Comparison of ENCODE assay signal across 9 mouse cellular contexts in genomic region chr14:64589571-64590547, GRCm38 (mm10).
DNase-seq lines count a peak whose midpoint lies in the region; ATAC-seq lines count a peak whose summit lies in the region.
"Had no signal": no experiment of that assay in that cellular context is flagged by ENCODE, and none has a peak within 500 bp of the region (broad histone marks: within the 10 kb centered on the region; RNA-seq: fewer than 3 reads in every experiment).

No protein-coding gene starts in this region.

- 1% methylated on average over 40 of the region's 41 CpGs for WGBS in heart, embryonic 15.5 days
- 1% methylated on average over 41 of the region's 41 CpGs for whole genome bisulfite sequencing in embryonic facial prominence, embryonic 13.5 days
- WGBS in neural tube, embryonic 13.5 days: under 1% methylated on average over 41 of the region's 41 CpGs

- no peaks in the 10 kb centered on the region for H3K9me3 ChIP-seq in heart, embryonic 15.5 days (replicated peaks)
- no peaks in the 10 kb centered on the region for H3K9me3 ChIP-seq in embryonic facial prominence, embryonic 13.5 days
- no peaks in the 10 kb centered on the region for H3K9me3 ChIP-seq in neural tube, embryonic 13.5 days
- H3K9me3 ChIP-seq: G1E had no signal

- DNase-seq in heart, postnatal 36 days: no peak
- DNase-seq in ZHBTc4 (ENCODE audit: low read depth, low spot score): peak; percentile 48
- peak; percentile 52 to 60 for DNase-seq in layer of hippocampus, postnatal 10 days (ENCODE audit: low spot score in 2 of 2)
- no peak for DNase-seq in gastrocnemius, adult 18-20 months (ENCODE audit: low spot score)

- 0 out of 2 replicates have a peak overlapping the region, but pooled peaks have one; percentile 7 for H3K9ac ChIP-seq in heart, embryonic 15.5 days
- H3K9ac ChIP-seq in embryonic facial prominence, embryonic 13.5 days: peak overlapping the region; percentile 32; the same call in 1 of the 2 replicates
- H3K9ac ChIP-seq in neural tube, embryonic 13.5 days: peak overlapping the region; percentile 99

- peak overlapping the region; percentile 66 for H3K4me2 ChIP-seq in heart, embryonic 15.5 days
- peak overlapping the region; percentile 60 for H3K4me2 ChIP-seq in embryonic facial prominence, embryonic 13.5 days
- peak overlapping the region; percentile 93 for H3K4me2 ChIP-seq in neural tube, embryonic 13.5 days

- peaks cover 100% of the 10 kb centered on the region for H3K27me3 ChIP-seq in heart, embryonic 15.5 days
- H3K27me3 ChIP-seq in embryonic facial prominence, embryonic 13.5 days: peaks cover 97% of the 10 kb centered on the region
- H3K27me3 ChIP-seq in neural tube, embryonic 13.5 days: no peaks in the 10 kb centered on the region; the same call in 1 of the 2 replicates

- peaks cover 33% of the 10 kb centered on the region for H3K4me1 ChIP-seq in heart, embryonic 15.5 days (replicated peaks)
- peaks cover 26% of the 10 kb centered on the region for H3K4me1 ChIP-seq in embryonic facial prominence, embryonic 13.5 days
- H3K4me1 ChIP-seq in neural tube, embryonic 13.5 days (replicated peaks): peaks cover 42% of the 10 kb centered on the region

- no peak overlapping the region for H3K27ac ChIP-seq in heart, embryonic 15.5 days
- no peak overlapping the region for H3K27ac ChIP-seq in embryonic facial prominence, embryonic 13.5 days
- peak overlapping the region; percentile 100 for H3K27ac ChIP-seq in neural tube, embryonic 13.5 days (replicated peaks)

- H3K36me3 ChIP-seq in heart, embryonic 15.5 days: no peaks in the 10 kb centered on the region
- H3K36me3 ChIP-seq in embryonic facial prominence, embryonic 13.5 days: no peaks in the 10 kb centered on the region
- H3K36me3 ChIP-seq in neural tube, embryonic 13.5 days: peaks cover 30% of the 10 kb centered on the region
- H3K36me3 ChIP-seq: G1E had no signal

- peak overlapping the region; percentile 45 for H3K4me3 ChIP-seq in heart, embryonic 15.5 days
- peak overlapping the region; percentile 38 for H3K4me3 ChIP-seq in embryonic facial prominence, embryonic 13.5 days
- peak overlapping the region; percentile 82 for H3K4me3 ChIP-seq in neural tube, embryonic 13.5 days

- no peak for ATAC-seq in heart, embryonic 15.5 days (replicated peaks; ENCODE audit: insufficient number of reproducible peaks, insufficient read depth, low FRiP score, low read depth)
- ATAC-seq in embryonic facial prominence, embryonic 13.5 days (ENCODE audit: insufficient number of reproducible peaks, insufficient read depth, low FRiP score, low TSS enrichment, low read depth): no peak
- peak; percentile 41 for ATAC-seq in neural tube, embryonic 13.5 days (ENCODE audit: low read depth)
- ATAC-seq in megakaryocyte progenitor cell, adult 5-6 weeks (replicated peaks; ENCODE audit: poor library complexity): no peak

- intact Hi-C loops in heart, postnatal 36 days (cut with DNase I): no loop called here

Comparison
In these comparisons a context has a peak if more than half of its experiments do, and no peak if none do; other contexts are left out.
1. H3K9ac ChIP-seq: peak in every context shown above with its lines; median percentile 99 in neural tube, embryonic 13.5 days; 32 in embryonic facial prominence, embryonic 13.5 days; 7 in heart, embryonic 15.5 days.
2. DNase-seq: peak in ZHBTc4 (single experiment) and layer of hippocampus, postnatal 10 days (2 of 2); none in heart, postnatal 36 days (0 of 2) and gastrocnemius, adult 18-20 months (single experiment).
3. Peak in every context shown above with its lines, with median percentiles within 50 percentile points of each other: H3K4me2 ChIP-seq and H3K4me3 ChIP-seq.